Mouse (Mus musculus): Measurements from ENCODE around the gene Dnajb12.
"Not testable (repeated sequence)": the region's sequence is repeated elsewhere in the genome, so short reads cannot be mapped to it uniquely, and the experiment has no call there.

Dnajb12 gene

GRCm38 (mm10) chr10:59868266-59868665 lies 11.1 kb upstream of the Dnajb12 start:
- no peak for ATAC-seq (ENCODE audit: insufficient number of reproducible peaks, low FRiP score, low TSS enrichment)

- ATAC-seq (ENCODE audit: insufficient number of reproducible peaks, low FRiP score, low TSS enrichment) = no peak
Observed at GRCm38 (mm10) chr10:59870038-59870437, 9.3 kb upstream of the Dnajb12 start.

- ATAC-seq (ENCODE audit: insufficient number of reproducible peaks, low FRiP score, low TSS enrichment) = not testable (repeated sequence)
Observed at GRCm38 (mm10) chr10:59872651-59873050, 6.7 kb upstream of the Dnajb12 start.

GRCm38 (mm10) chr10:59873206-59873605 lies 6.2 kb upstream of the Dnajb12 start:
- no peak for ATAC-seq (ENCODE audit: insufficient number of reproducible peaks, low FRiP score, low TSS enrichment)

GRCm38 (mm10) chr10:59873613-59874012 lies 5.7 kb upstream of the Dnajb12 start:
- no peak for ATAC-seq (ENCODE audit: insufficient number of reproducible peaks, low FRiP score, low TSS enrichment)

- ATAC-seq (ENCODE audit: insufficient number of reproducible peaks, low FRiP score, low TSS enrichment) = no peak
Observed at GRCm38 (mm10) chr10:59875396-59875795, 4.0 kb upstream of the Dnajb12 start.

GRCm38 (mm10) chr10:59876698-59877097 lies 2.7 kb upstream of the Dnajb12 start:
- ATAC-seq (ENCODE audit: insufficient number of reproducible peaks, low FRiP score, low TSS enrichment) = not testable (repeated sequence)

GRCm38 (mm10) chr10:59877421-59878117 lies 1.8 kb upstream of the Dnajb12 start:
- ATAC-seq (ENCODE audit: insufficient number of reproducible peaks, low FRiP score, low TSS enrichment) = no peak

GRCm38 (mm10) chr10:59878823-59879222 lies 533 bp upstream of the Dnajb12 start:
- ATAC-seq (ENCODE audit: insufficient number of reproducible peaks, low FRiP score, low TSS enrichment) = 0 out of 2 replicates have a peak, but pooled peaks have one; percentile 11

- ATAC-seq (ENCODE audit: insufficient number of reproducible peaks, low FRiP score, low TSS enrichment) = peak; percentile 56; the same call in 1 of the 2 replicates
Observed at GRCm38 (mm10) chr10:59880029-59880386, 652 bp downstream of the Dnajb12 start.

GRCm38 (mm10) chr10:59880837-59881236 lies 1.5 kb downstream of the Dnajb12 start:
- ATAC-seq (ENCODE audit: insufficient number of reproducible peaks, low FRiP score, low TSS enrichment) = no peak

GRCm38 (mm10) chr10:59884327-59885173 lies 5.2 kb downstream of the Dnajb12 start:
- no peak for ATAC-seq (ENCODE audit: insufficient number of reproducible peaks, low FRiP score, low TSS enrichment)

- no peak for ATAC-seq (ENCODE audit: insufficient number of reproducible peaks, low FRiP score, low TSS enrichment)
Observed at GRCm38 (mm10) chr10:59885174-59886080, 6.1 kb downstream of the Dnajb12 start.

GRCm38 (mm10) chr10:59886081-59886466 lies 6.7 kb downstream of the Dnajb12 start:
- no peak for ATAC-seq (ENCODE audit: insufficient number of reproducible peaks, low FRiP score, low TSS enrichment)

- ATAC-seq (ENCODE audit: insufficient number of reproducible peaks, low FRiP score, low TSS enrichment) = no peak
Observed at GRCm38 (mm10) chr10:59887432-59887831, 8.1 kb downstream of the Dnajb12 start.

- ATAC-seq (ENCODE audit: insufficient number of reproducible peaks, low FRiP score, low TSS enrichment) = no peak
Observed at GRCm38 (mm10) chr10:59889339-59889738, 10.0 kb downstream of the Dnajb12 start.

GRCm38 (mm10) chr10:59889953-59890751 lies 10.8 kb downstream of the Dnajb12 start:
- ATAC-seq (ENCODE audit: insufficient number of reproducible peaks, low FRiP score, low TSS enrichment) = no peak

GRCm38 (mm10) chr10:59892977-59893376 lies 13.6 kb downstream of the Dnajb12 start:
- no peak for ATAC-seq (ENCODE audit: insufficient number of reproducible peaks, low FRiP score, low TSS enrichment)

GRCm38 (mm10) chr10:59894251-59895160 lies 15.2 kb downstream of the Dnajb12 start:
- ATAC-seq (ENCODE audit: insufficient number of reproducible peaks, low FRiP score, low TSS enrichment) = no peak
